Mouse (Mus musculus) thymus, adult 2 months (tissue): ENCODE data around the gene Ankrd13d.

ENCODE experiments used
- CTCF ChIP-seq: fragments of 200-500 bp; IDR thresholded peaks from 2 replicates; pipeline ENCODE4 v1.5.1; 2012; ENCODE audit warnings: mild to moderate bottlenecking, control low read depth, low read length, moderate library complexity, borderline replicate concordance; ENCODE audit not compliant: control insufficient read depth, poor library complexity, insufficient read depth; ENCODE audit errors: extremely low read depth
- POLR2A ChIP-seq: fragments of 200-500 bp; IDR thresholded peaks from 2 replicates; pipeline ENCODE4 v1.6.1; 2012; ENCODE audit warnings: mild to moderate bottlenecking, low read length, control low read depth, moderate library complexity; ENCODE audit not compliant: control insufficient read depth, poor library complexity, insufficient read depth; ENCODE audit errors: extremely low read depth

DNA sequence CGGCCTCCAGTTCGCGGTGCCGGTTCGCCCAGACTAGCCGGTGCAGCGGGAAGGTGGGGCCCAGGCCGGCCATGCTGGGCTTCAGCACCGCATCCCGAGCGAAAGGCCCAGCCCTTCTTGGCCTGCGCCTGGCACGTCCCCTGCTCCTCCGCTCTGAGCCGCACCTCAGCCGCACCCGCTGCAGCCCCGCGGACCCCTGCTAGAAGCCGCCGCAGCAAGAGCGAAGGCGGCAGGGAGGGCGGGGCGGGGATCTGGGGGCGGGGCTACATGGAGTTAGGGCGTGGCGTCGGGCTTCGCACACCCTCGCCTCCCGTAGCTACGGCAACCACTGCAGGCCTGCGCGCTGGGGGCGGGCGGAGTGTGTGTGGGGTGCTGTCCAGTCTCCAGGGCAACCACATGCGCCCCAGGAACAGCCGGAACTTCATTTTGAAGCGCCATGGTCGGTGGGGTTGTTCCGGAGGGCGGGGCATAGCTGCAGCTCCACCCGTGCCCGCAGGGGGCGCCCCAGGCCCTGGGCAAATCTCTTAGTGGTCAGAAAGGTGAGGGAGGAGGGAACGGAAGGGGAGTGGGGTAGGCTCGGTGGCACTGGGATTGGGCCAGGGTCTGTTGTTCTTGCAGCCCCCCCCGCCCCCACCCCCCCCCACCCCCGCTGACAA, at the start of gene Ankrd13d:
- TF ChIP-seq CTCF (peak; percentile 92), POLR2A (peak; percentile 60; the same call in 1 of the 2 replicates)
